In genomic region chr15:78572658-78573397, GRCm38 (mm10) we compare ENCODE assay signal across 9 mouse cellular contexts. TPM values are rescaled to one million over a fixed set of nuclear protein-coding genes. Genes with fewer than 3 reads are reported as not detected.
A peak's percentile ranks its signal among the peaks of the same experiment; 100 is the strongest.
DNase-seq lines count a peak whose midpoint lies in the region; ATAC-seq and TF ChIP-seq lines count a peak whose summit lies in the region.
"Had no signal": no experiment of that assay in that cellular context is flagged by ENCODE, and none has a peak within 500 bp of the region (broad histone marks: within the 10 kb centered on the region; RNA-seq: fewer than 3 reads in every experiment).

TSS of gene Rac2 (minus strand) at chr15:78572783.

- H3K9me3 ChIP-seq in intestine, embryonic 14.5 days (ENCODE audit: control insufficient read depth, low read length), result no peaks in the 10 kb centered on the region
- H3K9me3 ChIP-seq in intestine, postnatal 0 days (ENCODE audit: control insufficient read depth), result no peaks in the 10 kb centered on the region
- no peaks in the 10 kb centered on the region for H3K9me3 ChIP-seq in midbrain, embryonic 11.5 days (ENCODE audit: control insufficient read depth, low read length)

- no peak for TF ChIP-seq CTCF in intestine, postnatal 0 days (IDR thresholded peaks at IDR 0.05; ENCODE audit: low read depth)

- no peaks in the 10 kb centered on the region for H3K4me1 ChIP-seq in intestine, embryonic 14.5 days (replicated peaks; ENCODE audit: control insufficient read depth, insufficient read depth, low read length)
- H3K4me1 ChIP-seq in intestine, postnatal 0 days (replicated peaks; ENCODE audit: control insufficient read depth, insufficient read depth, low read length), result no peaks in the 10 kb centered on the region
- no peaks in the 10 kb centered on the region for H3K4me1 ChIP-seq in midbrain, embryonic 11.5 days (ENCODE audit: control insufficient read depth, insufficient read depth, low read length)

- no peak within 1 kb of the TSS for H3K4me2 ChIP-seq in intestine, embryonic 14.5 days (ENCODE audit: low read length)
- H3K4me2 ChIP-seq in intestine, postnatal 0 days (replicated peaks; ENCODE audit: low read depth), result no peak within 1 kb of the TSS
- no peak within 1 kb of the TSS for H3K4me2 ChIP-seq in midbrain, embryonic 11.5 days

- no peak for ATAC-seq in intestine, embryonic 14.5 days (replicated peaks; ENCODE audit: low FRiP score, low TSS enrichment, low read depth)
- no peak for ATAC-seq in intestine, postnatal 0 days
- no peak for ATAC-seq in midbrain, embryonic 11.5 days (ENCODE audit: low FRiP score)
- ATAC-seq: hindbrain, postnatal 0 days had no signal

- H3K9ac ChIP-seq in intestine, embryonic 14.5 days (ENCODE audit: low read length), result no peak within 1 kb of the TSS
- H3K9ac ChIP-seq in intestine, postnatal 0 days (ENCODE audit: low read depth, low read length), result no peak within 1 kb of the TSS
- no peak within 1 kb of the TSS for H3K9ac ChIP-seq in midbrain, embryonic 11.5 days (ENCODE audit: low read length)

- no peak for DNase-seq in intestine, embryonic 14.5 days (ENCODE audit: low spot score)
- DNase-seq in induced T-regulatory cell, adult 2 months (ENCODE audit: low read depth), result peak; percentile 88
- peak; percentile 69 to 74 for DNase-seq in lung, postnatal 4 days
- peak; percentile 85 for DNase-seq in thymus, postnatal 25 days
- DNase-seq in ovary, postnatal 36 days (ENCODE audit: low spot score), result no peak
- no peak for DNase-seq in retina, postnatal 1 day
- DNase-seq in midbrain, embryonic 11.5 days (ENCODE audit: low spot score, missing footprints), result no peak

- no peak within 1 kb of the TSS for H3K27ac ChIP-seq in intestine, embryonic 14.5 days (ENCODE audit: low read depth)
- no peak within 1 kb of the TSS for H3K27ac ChIP-seq in intestine, postnatal 0 days (ENCODE audit: low read depth, low read length)
- H3K27ac ChIP-seq in midbrain, embryonic 11.5 days (ENCODE audit: low read depth, low read length), result no peak within 1 kb of the TSS
- H3K27ac ChIP-seq: hindbrain, postnatal 0 days had no signal

- 78% methylated on average over 8 of the region's 8 CpGs for WGBS in intestine, embryonic 14.5 days
- 66% methylated on average over 8 of the region's 8 CpGs for WGBS in intestine, postnatal 0 days
- WGBS in midbrain, embryonic 11.5 days, result 78% methylated on average over 8 of the region's 8 CpGs

- no peak within 1 kb of the TSS for H3K4me3 ChIP-seq in intestine, embryonic 14.5 days (ENCODE audit: low read depth, low read length)
- no peak within 1 kb of the TSS for H3K4me3 ChIP-seq in intestine, postnatal 0 days (ENCODE audit: low read depth, low read length)
- H3K4me3 ChIP-seq in midbrain, embryonic 11.5 days (ENCODE audit: low read depth, low read length), result no peak within 1 kb of the TSS

- H3K27me3 ChIP-seq in intestine, embryonic 14.5 days (replicated peaks; ENCODE audit: control insufficient read depth, insufficient read depth, low read length), result no peaks in the 10 kb centered on the region
- no peaks in the 10 kb centered on the region for H3K27me3 ChIP-seq in intestine, postnatal 0 days (replicated peaks; ENCODE audit: control insufficient read depth, insufficient read depth, low read length)
- no peaks in the 10 kb centered on the region for H3K27me3 ChIP-seq in midbrain, embryonic 11.5 days (ENCODE audit: control insufficient read depth, insufficient read depth, low read length)

- H3K36me3 ChIP-seq in intestine, embryonic 14.5 days (ENCODE audit: control insufficient read depth, insufficient read depth, low read length), result no peaks in the 10 kb centered on the region
- no peaks in the 10 kb centered on the region for H3K36me3 ChIP-seq in intestine, postnatal 0 days (ENCODE audit: control insufficient read depth, insufficient read depth)
- H3K36me3 ChIP-seq in midbrain, embryonic 11.5 days (ENCODE audit: control insufficient read depth, insufficient read depth, low read length), result no peaks in the 10 kb centered on the region

RNA-seq across cellular contexts. Expression of gene Rac2, which starts in this region (rescaled TPM):
- 16.7 and 17.5 TPM in 2 replicates for polyA plus RNA-seq in intestine, embryonic 14.5 days (2014; fragmentation: Nextera tagmentation; extraction: Ambion mirVana)
- polyA plus RNA-seq in intestine, postnatal 0 days (2015; fragmentation: Nextera tagmentation; extraction: Ambion mirVana), result 9.0 and 9.9 TPM in 2 replicates
- polyA plus RNA-seq in midbrain, embryonic 11.5 days (2014; fragmentation: Nextera tagmentation; extraction: Ambion mirVana), result 4.3 and 8.5 TPM in 2 replicates

Comparison
In these comparisons a context has a peak if more than half of its experiments do, and no peak if none do; other contexts are left out.
1. DNase-seq: peak in induced T-regulatory cell, adult 2 months (single experiment), lung, postnatal 4 days (2 of 2) and thymus, postnatal 25 days (single experiment); none in intestine, embryonic 14.5 days (single experiment), ovary, postnatal 36 days (single experiment), retina, postnatal 1 day (single experiment) and midbrain, embryonic 11.5 days (single experiment).